Comparison of ENCODE assay signal across 10 mouse cellular contexts in genomic region chr3:27228530-27229309, GRCm38 (mm10). TPM values are rescaled to one million over a fixed set of nuclear protein-coding genes. Genes with fewer than 3 reads are reported as not detected.
A peak's percentile ranks its signal among the peaks of the same experiment; 100 is the strongest.
DNase-seq lines count a peak whose midpoint lies in the region; ATAC-seq and TF ChIP-seq lines count a peak whose summit lies in the region.
"Had no signal": no experiment of that assay in that cellular context is flagged by ENCODE, and none has a peak within 500 bp of the region (broad histone marks: within the 10 kb centered on the region; RNA-seq: fewer than 3 reads in every experiment).

No protein-coding gene starts in this region.

- H3K36me3 ChIP-seq in lung, postnatal 0 days (ENCODE audit: insufficient read depth, low read length): no peaks in the 10 kb centered on the region
- H3K36me3 ChIP-seq: midbrain, embryonic 15.5 days had no signal

- TF ChIP-seq EP300 in lung, postnatal 0 days (IDR thresholded peaks at IDR 0.05): peak; percentile 90

- peak; percentile 94 for ATAC-seq in lung, postnatal 0 days
- ATAC-seq: hindbrain, embryonic 16.5 days; midbrain, embryonic 15.5 days had no signal

- DNase-seq in heart, postnatal 4 days: peak; percentile 28
- no peak for DNase-seq in heart, postnatal 36 days
- DNase-seq in thymus, postnatal 4 days: peak; percentile 44
- DNase-seq in thymus, postnatal 36 days: no peak
- peak; percentile 92 for DNase-seq in lung, postnatal 0 days (ENCODE audit: low spot score)
- DNase-seq in cerebellum, postnatal 4 days (ENCODE audit: low spot score in 2 of 2): no peak
- no peak for DNase-seq in T-cell, adult 2 months (ENCODE audit: low spot score)
- DNase-seq: thymus, adult 2 months had no signal

- H3K9ac ChIP-seq in lung, postnatal 0 days (replicated peaks; ENCODE audit: low read depth): no peak overlapping the region
- H3K9ac ChIP-seq: midbrain, embryonic 15.5 days had no signal

- intact Hi-C loops in heart, postnatal 36 days (cut with DNase I): no loop called here

- no peak overlapping the region for H3K4me3 ChIP-seq in lung, postnatal 0 days (ENCODE audit: low read depth, low read length)
- H3K4me3 ChIP-seq: midbrain, embryonic 15.5 days had no signal

- TF ChIP-seq CTCF in lung, postnatal 0 days (IDR thresholded peaks at IDR 0.05): peak; percentile 73

- 49% methylated on average over 11 of the region's 11 CpGs for WGBS in lung, postnatal 0 days

- H3K27me3 ChIP-seq in lung, postnatal 0 days (replicated peaks; ENCODE audit: insufficient read depth, low read length): no peaks in the 10 kb centered on the region
- H3K27me3 ChIP-seq: midbrain, embryonic 15.5 days had no signal

- H3K4me2 ChIP-seq in lung, postnatal 0 days (replicated peaks; ENCODE audit: low read depth, low read length): no peak overlapping the region
- H3K4me2 ChIP-seq: midbrain, embryonic 15.5 days had no signal

- peak overlapping the region; percentile 80 for H3K27ac ChIP-seq in lung, postnatal 0 days (ENCODE audit: low read length)
- H3K27ac ChIP-seq: midbrain, embryonic 15.5 days had no signal

- H3K9me3 ChIP-seq in lung, postnatal 0 days (ENCODE audit: low read length): no peaks in the 10 kb centered on the region
- H3K9me3 ChIP-seq: midbrain, embryonic 15.5 days had no signal

- no peaks in the 10 kb centered on the region for H3K4me1 ChIP-seq in lung, postnatal 0 days (ENCODE audit: insufficient read depth, low read depth, low read length)
- H3K4me1 ChIP-seq: midbrain, embryonic 15.5 days had no signal

RNA-seq across cellular contexts. Expression of gene Nceh1, which starts 46.0 kb away (rescaled TPM):
- 100 to 1,000 TPM; 111 to 114 TPM for total RNA-seq in heart, postnatal 4 days (2021)
- total RNA-seq in heart, postnatal 36 days (2021): 100 to 1,000 TPM; 203 to 236 TPM
- 52.2 and 55.6 TPM in 2 replicates for polyA plus RNA-seq in lung, postnatal 0 days (2015; fragmentation: Nextera tagmentation; extraction: Ambion mirVana)

Comparison
In these comparisons a context has a peak if more than half of its experiments do, and no peak if none do; other contexts are left out.
1. DNase-seq: peak in heart, postnatal 4 days (single experiment), thymus, postnatal 4 days (single experiment) and lung, postnatal 0 days (single experiment); none in heart, postnatal 36 days (0 of 2), thymus, postnatal 36 days (0 of 2), cerebellum, postnatal 4 days (0 of 2) and T-cell, adult 2 months (single experiment).